Mouse (Mus musculus) gastrocnemius, postnatal 4 days (tissue): ENCODE data around the gene Dnm2. TPM values are rescaled to one million over a fixed set of nuclear protein-coding genes. Genes with fewer than 3 reads are reported as not detected.
A peak's percentile ranks its signal among the peaks of the same experiment; 100 is the strongest.
"Not testable (repeated sequence)": the region's sequence is repeated elsewhere in the genome, so short reads cannot be mapped to it uniquely, and the experiment has no call there.

Source experiments
- DNase-seq, 2 experiments: peaks; one replicate each; pipeline ENCODE4 v3.0.0; 2021 to 2022; ENCODE audit warnings: low spot score in 2 of 2, mixed read lengths in 2 of 2
- total RNA-seq, 2 experiments: library from RNA; stranded (reverse); gene quantifications; 2 replicates each; pipeline ENCODE4 v1.2.3; 2021

The Dnm2 gene
- total RNA-seq, 2 experiments from 2014 or later: 75.0 to 86.0 TPM

GRCm38 (mm10) chr9:21497664-21498063 lies 73.0 kb downstream of the Dnm2 start:
- no peak for DNase-seq

GRCm38 (mm10) chr9:21498284-21498902 lies 73.7 kb downstream of the Dnm2 start:
- no peak for DNase-seq

- DNase-seq: no peak
Observed at GRCm38 (mm10) chr9:21503352-21503751, 78.6 kb downstream of the Dnm2 start.

GRCm38 (mm10) chr9:21505767-21506166 lies 81.1 kb downstream of the Dnm2 start:
- no peak for DNase-seq

GRCm38 (mm10) chr9:21507753-21508430 lies 83.2 kb downstream of the Dnm2 start:
- DNase-seq: no peak

GRCm38 (mm10) chr9:21508871-21509404 lies 84.2 kb downstream of the Dnm2 start:
- no peak for DNase-seq

GRCm38 (mm10) chr9:21509772-21510688 lies 85.3 kb downstream of the Dnm2 start, which contains the start of gene Tmed1:
Tmed1 (minus strand) TSS chr9:21510252.
- DNase-seq: peak; percentile 89 to 93

GRCm38 (mm10) chr9:21510689-21511015 lies 85.9 kb downstream of the Dnm2 start:
- no peak for DNase-seq

- no peak for DNase-seq
Observed at GRCm38 (mm10) chr9:21511052-21511451, 86.3 kb downstream of the Dnm2 start.

GRCm38 (mm10) chr9:21513466-21513865 lies 88.8 kb downstream of the Dnm2 start:
- DNase-seq: no peak

- DNase-seq: no peak
Observed at GRCm38 (mm10) chr9:21517947-21518495, 93.3 kb downstream of the Dnm2 start.

GRCm38 (mm10) chr9:21518690-21519089 lies 94.0 kb downstream of the Dnm2 start:
- not testable (repeated sequence) for DNase-seq

GRCm38 (mm10) chr9:21525142-21525936 lies 100.6 kb downstream of the Dnm2 start:
- DNase-seq: no peak

GRCm38 (mm10) chr9:21525937-21526633 lies 101.4 kb downstream of the Dnm2 start, which contains the start of gene AB124611:
AB124611 (plus strand) TSS chr9:21526176.
- no peak for DNase-seq

- DNase-seq: no peak
Observed at GRCm38 (mm10) chr9:21526634-21526944, 101.9 kb downstream of the Dnm2 start.

- no peak for DNase-seq
Observed at GRCm38 (mm10) chr9:21527100-21527801, 102.5 kb downstream of the Dnm2 start.

- DNase-seq: no peak
Observed at GRCm38 (mm10) chr9:21527917-21528324, 103.2 kb downstream of the Dnm2 start.

- no peak for DNase-seq
Observed at GRCm38 (mm10) chr9:21536501-21536900, 111.8 kb downstream of the Dnm2 start.

- DNase-seq: no peak
Observed at GRCm38 (mm10) chr9:21537009-21537408, 112.3 kb downstream of the Dnm2 start.
